ENCODE assay signal across 20 mouse cellular contexts in genomic region chr6:53208474-53208873, GRCm38 (mm10).
A peak's percentile ranks its signal among the peaks of the same experiment; 100 is the strongest.
DNase-seq lines count a peak whose midpoint lies in the region; ATAC-seq and TF ChIP-seq lines count a peak whose summit lies in the region.
"Had no signal": no experiment of that assay in that cellular context is flagged by ENCODE, and none has a peak within 500 bp of the region (broad histone marks: within the 10 kb centered on the region; RNA-seq: fewer than 3 reads in every experiment).

No protein-coding gene starts in this region.

- H3K4me3 ChIP-seq in ES-E14 (ENCODE audit: insufficient read depth in 1 of 2, low read depth in 1 of 2, low read length in 2 of 2, poor library complexity in 1 of 2, severe bottlenecking in 1 of 2): no peak overlapping the region
- H3K4me3 ChIP-seq in kidney, embryonic 14.5 days (ENCODE audit: low read length): no peak overlapping the region
- H3K4me3 ChIP-seq: embryonic facial prominence, embryonic 10.5 days; embryonic facial prominence, embryonic 12.5 days; forebrain, embryonic 13.5 days; forebrain, embryonic 15.5 days had no signal

- in situ Hi-C loops in ES-E14 (cut with MboI; ENCODE audit: low sequenced_read_pairs in 2 of 2, unreplicated experiment in 2 of 2): no loop called here

- WGBS in kidney, embryonic 14.5 days: 61% methylated on average over 3 of the region's 3 CpGs

- H3K36me3 ChIP-seq in ES-E14 (ENCODE audit: control insufficient read depth, insufficient read depth, low read length, poor library complexity, severe bottlenecking): no peaks in the 10 kb centered on the region
- no peaks in the 10 kb centered on the region for H3K36me3 ChIP-seq in kidney, embryonic 14.5 days (ENCODE audit: control insufficient read depth, insufficient read depth, low read length)
- H3K36me3 ChIP-seq: embryonic facial prominence, embryonic 10.5 days; embryonic facial prominence, embryonic 12.5 days; forebrain, embryonic 15.5 days had no signal

- H3K9ac ChIP-seq in ES-E14 (ENCODE audit: insufficient read depth, low read depth, low read length, poor library complexity, severe bottlenecking): no peak overlapping the region
- no peak overlapping the region for H3K9ac ChIP-seq in kidney, embryonic 14.5 days (ENCODE audit: low read depth, low read length)
- H3K9ac ChIP-seq: embryonic facial prominence, embryonic 12.5 days; forebrain, embryonic 13.5 days; forebrain, embryonic 15.5 days; forebrain, postnatal 0 days had no signal

- ATAC-seq in kidney, embryonic 14.5 days (ENCODE audit: low FRiP score, low TSS enrichment): no peak
- ATAC-seq: forebrain, embryonic 13.5 days; forebrain, embryonic 15.5 days; forebrain, postnatal 0 days had no signal

- DNase-seq in ES-CJ7 (ENCODE audit: low read depth, low spot score): peak; percentile 76
- DNase-seq in ES-E14 (ENCODE audit: low read depth, low spot score): no peak
- peak; percentile 71 for DNase-seq in ZHBTc4 (ENCODE audit: low read depth, low spot score)
- no peak for DNase-seq in gastrocnemius, adult 8-10 months (ENCODE audit: low spot score in 2 of 2)
- DNase-seq in urinary bladder, adult 2 months (ENCODE audit: low spot score): no peak
- DNase-seq: adrenal gland, adult 2 months; adrenal gland, postnatal 10 days; adrenal gland, postnatal 25 days; cerebellum, adult 11 months; cerebellum, adult 18-20 months; cerebellum, adult 8-10 months; cerebellum, adult 9-11 months; cerebellum, postnatal 14 days; cerebellum, postnatal 36 days; forebrain, postnatal 0 days had no signal

- H3K27me3 ChIP-seq in kidney, embryonic 14.5 days (ENCODE audit: control insufficient read depth, insufficient read depth, low read length): no peaks in the 10 kb centered on the region
- H3K27me3 ChIP-seq: embryonic facial prominence, embryonic 12.5 days; forebrain, embryonic 13.5 days; forebrain, embryonic 15.5 days had no signal

- no peak overlapping the region for H3K27ac ChIP-seq in ES-E14 (ENCODE audit: insufficient read depth, low read depth, low read length, poor library complexity, severe bottlenecking)
- H3K27ac ChIP-seq in kidney, embryonic 14.5 days (ENCODE audit: low read depth, low read length): no peak overlapping the region
- H3K27ac ChIP-seq: embryonic facial prominence, embryonic 10.5 days; embryonic facial prominence, embryonic 12.5 days; forebrain, embryonic 13.5 days; forebrain, embryonic 15.5 days had no signal

- H3K4me1 ChIP-seq in ES-E14 (ENCODE audit: control insufficient read depth in 2 of 2, insufficient read depth in 2 of 2, low read length in 2 of 2, poor library complexity in 1 of 2): no peaks in the 10 kb centered on the region; a peak in 1 of 4 replicates
- H3K4me1 ChIP-seq in kidney, embryonic 14.5 days (ENCODE audit: control insufficient read depth, insufficient read depth, low read length): no peaks in the 10 kb centered on the region

- H3K9me3 ChIP-seq in ES-E14 (ENCODE audit: control insufficient read depth, insufficient read depth, low read depth, low read length): peaks cover 2% of the 10 kb centered on the region; the same call in 1 of the 2 replicates
- H3K9me3 ChIP-seq in kidney, embryonic 14.5 days (ENCODE audit: control insufficient read depth, low read length): no peaks in the 10 kb centered on the region
- H3K9me3 ChIP-seq: embryonic facial prominence, embryonic 10.5 days; embryonic facial prominence, embryonic 12.5 days; forebrain, embryonic 13.5 days; forebrain, embryonic 15.5 days had no signal

- H3K4me2 ChIP-seq in kidney, embryonic 14.5 days (replicated peaks; ENCODE audit: low read depth, low read length): no peak overlapping the region
- H3K4me2 ChIP-seq: embryonic facial prominence, embryonic 12.5 days; forebrain, embryonic 13.5 days; forebrain, embryonic 15.5 days had no signal

TF ChIP-seq in ES-E14, 5 proteins besides CTCF, POLR2A, EP300 and RAD21:
- no peak for TF ChIP-seq HCFC1 (IDR thresholded peaks at IDR 0.05; ENCODE audit: borderline replicate concordance, insufficient read depth, low read length)
- no peak for TF ChIP-seq CHD2 (IDR thresholded peaks at IDR 0.05; ENCODE audit: low read depth, low read length)
- TF ChIP-seq MAFK (IDR thresholded peaks at IDR 0.05; ENCODE audit: insufficient read depth, low read depth, low read length): no peak
- TF ChIP-seq ZC3H11A (IDR thresholded peaks at IDR 0.05; ENCODE audit: borderline replicate concordance, low read depth, low read length): no peak
- TF ChIP-seq ZNF384 (IDR thresholded peaks at IDR 0.05; ENCODE audit: low read depth, low read length): peak; percentile 60; the same call in 1 of the 2 replicates
TF ChIP-seq in ES-E14: peak in this region for 1.

Comparison
In these comparisons a context has a peak if more than half of its experiments do, and no peak if none do; other contexts are left out.
1. DNase-seq: peak in ES-CJ7 (single experiment) and ZHBTc4 (single experiment); none in ES-E14 (single experiment), gastrocnemius, adult 8-10 months (0 of 2) and urinary bladder, adult 2 months (single experiment).